Mouse (Mus musculus): Measurements from ENCODE around the gene Vwa2. TPM values are rescaled to one million over a fixed set of nuclear protein-coding genes. Genes with fewer than 3 reads are reported as not detected.

Vwa2 gene
- polyA plus RNA-seq, 2 experiments = 4.3 to 5.9 TPM

DNA sequence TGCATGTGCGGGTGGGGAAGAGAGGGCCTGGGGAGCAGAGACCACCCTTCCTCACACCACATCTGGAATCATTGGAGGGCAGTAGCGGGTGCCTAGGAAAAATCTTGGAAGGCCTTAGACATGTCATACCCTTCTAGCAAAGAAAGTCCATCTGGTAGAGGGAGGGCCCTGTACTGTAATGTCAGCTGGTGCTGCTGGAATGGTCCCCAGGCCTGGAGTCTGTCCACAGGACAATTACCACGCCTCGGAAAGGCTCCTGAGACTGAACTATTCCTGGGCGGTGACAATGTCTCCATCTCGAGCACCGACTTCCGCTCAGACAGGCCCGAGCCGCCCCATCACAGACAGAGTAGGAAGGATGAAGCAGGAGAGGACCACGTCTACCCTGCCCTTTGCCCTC, 66.5 kb downstream of the Vwa2 start:
- Histone ChIP-seq H3K4me2 (replicated peaks; ENCODE audit: low read depth, low read length, severe bottlenecking) (no peak overlapping the region), H3K36me3 (ENCODE audit: control insufficient read depth, insufficient read depth, low read length) (no peaks in the 10 kb centered on the region), H3K27me3 (ENCODE audit: control insufficient read depth, insufficient read depth, low read length) (no peaks in the 10 kb centered on the region), H3K9ac (ENCODE audit: low read depth, low read length, severe bottlenecking) (no peak overlapping the region), H3K4me1 (ENCODE audit: control insufficient read depth, insufficient read depth, low read length) (peaks cover under 1% of the 10 kb centered on the region; the same call in 1 of the 2 replicates), H3K27ac (replicated peaks; ENCODE audit: low read depth, low read length) (no peak overlapping the region), H3K4me3 (replicated peaks; ENCODE audit: low read length) (no peak overlapping the region), H3K9me3 (ENCODE audit: control insufficient read depth, low read length) (no peaks in the 10 kb centered on the region)
- ATAC-seq (ENCODE audit: low FRiP score, low read depth) (no peak), DNase-seq (ENCODE audit: low spot score) (no peak)
- no peak for TF ChIP-seq POLR2A (IDR thresholded peaks at IDR 0.05; ENCODE audit: borderline replicate concordance, extremely low read depth, insufficient read depth, insufficient read length)
- WGBS = 83% methylated on average over 11 of the region's 11 CpGs

DNA sequence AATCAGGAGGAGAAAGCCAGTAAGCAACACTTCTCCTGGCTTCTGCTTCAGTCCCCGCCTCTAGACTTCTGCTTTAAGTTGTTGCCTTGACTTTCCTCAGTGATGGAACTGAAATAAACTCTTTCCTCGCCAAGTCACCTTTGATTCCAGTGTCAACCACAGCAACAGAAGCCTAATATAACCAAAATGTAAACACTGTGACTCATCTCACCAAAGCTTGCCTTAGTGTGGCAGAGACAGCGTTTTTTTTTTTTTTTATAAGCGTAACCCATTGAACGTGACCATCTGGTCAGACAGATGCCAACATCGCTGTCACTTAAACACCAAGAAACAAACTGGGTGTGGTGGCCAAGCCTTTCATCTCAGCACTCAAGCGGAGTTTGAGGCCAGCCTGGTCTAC, 68.2 kb downstream of the Vwa2 start:
- WGBS = 92% methylated on average over 7 of the region's 7 CpGs
- H3K36me3 ChIP-seq (ENCODE audit: control insufficient read depth, insufficient read depth, low read length) = no peaks in the 10 kb centered on the region

DNA sequence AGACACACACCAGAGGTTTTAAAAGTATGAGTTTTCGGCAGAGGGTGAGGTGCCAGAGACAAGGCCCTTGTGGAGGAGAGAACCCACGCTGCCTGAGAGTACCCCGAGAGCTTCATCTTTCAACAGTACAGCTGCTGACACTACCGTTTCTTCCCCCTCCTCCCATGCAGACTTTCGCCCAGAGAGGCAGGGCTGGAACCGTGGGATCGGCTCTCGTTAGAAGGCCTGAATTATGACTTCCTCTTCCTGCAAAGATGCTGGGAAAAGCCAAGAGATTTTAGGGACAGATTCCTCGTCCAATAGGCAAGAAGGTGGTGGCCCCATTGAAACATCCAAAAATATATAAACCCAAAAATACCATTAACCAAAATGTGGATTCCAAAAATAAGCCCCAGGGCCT, 70.2 kb downstream of the Vwa2 start:
- Histone ChIP-seq H3K9me3 (ENCODE audit: control insufficient read depth, low read length) (no peaks in the 10 kb centered on the region), H3K27ac (replicated peaks; ENCODE audit: low read depth, low read length) (no peak overlapping the region), H3K4me2 (replicated peaks; ENCODE audit: low read depth, low read length, severe bottlenecking) (no peak overlapping the region), H3K36me3 (ENCODE audit: control insufficient read depth, insufficient read depth, low read length) (no peaks in the 10 kb centered on the region), H3K9ac (ENCODE audit: low read depth, low read length, severe bottlenecking) (no peak overlapping the region), H3K4me3 (replicated peaks; ENCODE audit: low read length) (no peak overlapping the region), H3K4me1 (ENCODE audit: control insufficient read depth, insufficient read depth, low read length) (peaks cover 6% of the 10 kb centered on the region; the same call in 1 of the 2 replicates), H3K27me3 (ENCODE audit: control insufficient read depth, insufficient read depth, low read length) (no peaks in the 10 kb centered on the region)
- ATAC-seq (ENCODE audit: low FRiP score, low read depth) (no peak), DNase-seq (ENCODE audit: low spot score) (no peak)
- WGBS = 33% methylated on average over 9 of the region's 9 CpGs
- TF ChIP-seq POLR2A (IDR thresholded peaks at IDR 0.05; ENCODE audit: borderline replicate concordance, extremely low read depth, insufficient read depth, insufficient read length) = no peak

More for the DNA sequence above, 68.2 kb downstream of the Vwa2 start:
- no peak overlapping the region for H3K27ac ChIP-seq (replicated peaks; ENCODE audit: low read depth, low read length)
- no peak for ATAC-seq (ENCODE audit: low FRiP score, low read depth)
- H3K9me3 ChIP-seq (ENCODE audit: control insufficient read depth, low read length) = no peaks in the 10 kb centered on the region
- no peak overlapping the region for H3K4me3 ChIP-seq (replicated peaks; ENCODE audit: low read length)
- H3K4me1 ChIP-seq (ENCODE audit: control insufficient read depth, insufficient read depth, low read length) = peaks cover 6% of the 10 kb centered on the region; the same call in 1 of the 2 replicates
- DNase-seq (ENCODE audit: low spot score) = no peak
- H3K9ac ChIP-seq (ENCODE audit: low read depth, low read length, severe bottlenecking) = no peak overlapping the region
- TF ChIP-seq POLR2A (IDR thresholded peaks at IDR 0.05; ENCODE audit: borderline replicate concordance, extremely low read depth, insufficient read depth, insufficient read length) = no peak
- no peak overlapping the region for H3K4me2 ChIP-seq (replicated peaks; ENCODE audit: low read depth, low read length, severe bottlenecking)
- H3K27me3 ChIP-seq (ENCODE audit: control insufficient read depth, insufficient read depth, low read length) = no peaks in the 10 kb centered on the region

DNA sequence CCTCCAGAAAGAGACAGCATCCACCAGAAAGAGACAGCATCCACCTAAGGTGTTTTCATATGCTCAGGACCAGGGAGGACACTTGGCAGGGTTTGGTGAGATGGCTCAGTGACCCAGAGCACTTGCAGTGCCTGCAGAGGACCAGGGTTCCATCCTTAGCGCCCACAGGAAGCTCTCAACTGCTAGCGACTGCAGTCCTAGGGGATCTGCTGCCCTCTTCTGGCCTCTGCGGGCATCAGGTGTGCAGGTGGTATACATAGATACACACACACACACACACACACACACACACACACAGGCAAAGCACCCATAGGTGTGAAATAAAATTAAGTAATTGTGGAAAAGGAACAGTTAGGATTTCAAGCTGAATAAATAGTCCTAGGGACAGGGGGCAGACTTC, 70.8 kb downstream of the Vwa2 start:
- no peak overlapping the region for H3K4me3 ChIP-seq (replicated peaks; ENCODE audit: low read length)
- ATAC-seq (ENCODE audit: low FRiP score, low read depth) (no peak), DNase-seq (ENCODE audit: low spot score) (no peak)
- H3K9me3 ChIP-seq (ENCODE audit: control insufficient read depth, low read length) = no peaks in the 10 kb centered on the region
- 96% methylated on average over 3 of the region's 3 CpGs for WGBS
- H3K27ac ChIP-seq (replicated peaks; ENCODE audit: low read depth, low read length) = no peak overlapping the region
- H3K4me1 ChIP-seq (ENCODE audit: control insufficient read depth, insufficient read depth, low read length) = peaks cover 6% of the 10 kb centered on the region; the same call in 1 of the 2 replicates
- no peak for TF ChIP-seq POLR2A (IDR thresholded peaks at IDR 0.05; ENCODE audit: borderline replicate concordance, extremely low read depth, insufficient read depth, insufficient read length)
- H3K4me2 ChIP-seq (replicated peaks; ENCODE audit: low read depth, low read length, severe bottlenecking) = no peak overlapping the region
- no peak overlapping the region for H3K9ac ChIP-seq (ENCODE audit: low read depth, low read length, severe bottlenecking)
- H3K27me3 ChIP-seq (ENCODE audit: control insufficient read depth, insufficient read depth, low read length) = no peaks in the 10 kb centered on the region
- H3K36me3 ChIP-seq (ENCODE audit: control insufficient read depth, insufficient read depth, low read length) = no peaks in the 10 kb centered on the region

DNA sequence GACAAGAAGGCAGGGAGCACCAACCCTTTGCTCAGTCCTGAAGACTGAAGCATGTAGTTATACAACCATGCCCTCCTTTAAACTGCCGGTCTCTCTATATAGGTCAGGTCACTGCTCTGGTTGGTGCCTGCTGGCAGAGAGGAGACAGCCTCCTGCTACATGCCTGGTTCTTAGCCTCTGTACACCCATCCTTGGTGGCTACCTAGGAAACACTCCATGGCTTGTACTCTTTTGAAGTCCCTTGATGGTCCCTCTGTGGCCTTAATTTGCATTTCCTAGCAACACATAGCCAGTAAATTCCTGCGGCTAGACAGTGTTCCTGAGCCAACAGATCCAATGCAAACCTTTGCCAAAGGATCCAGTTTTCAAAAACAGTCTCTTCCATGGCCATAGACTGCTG, 71.6 kb downstream of the Vwa2 start:
- Histone ChIP-seq H3K27ac (replicated peaks; ENCODE audit: low read depth, low read length) (no peak overlapping the region; the same call in 1 of the 2 replicates), H3K27me3 (ENCODE audit: control insufficient read depth, insufficient read depth, low read length) (no peaks in the 10 kb centered on the region), H3K36me3 (ENCODE audit: control insufficient read depth, insufficient read depth, low read length) (no peaks in the 10 kb centered on the region), H3K4me3 (replicated peaks; ENCODE audit: low read length) (no peak overlapping the region), H3K4me2 (replicated peaks; ENCODE audit: low read depth, low read length, severe bottlenecking) (no peak overlapping the region), H3K9me3 (ENCODE audit: control insufficient read depth, low read length) (no peaks in the 10 kb centered on the region), H3K4me1 (ENCODE audit: control insufficient read depth, insufficient read depth, low read length) (peaks cover 6% of the 10 kb centered on the region; the same call in 1 of the 2 replicates), H3K9ac (ENCODE audit: low read depth, low read length, severe bottlenecking) (no peak overlapping the region)
- DNase-seq (ENCODE audit: low spot score) = peak; percentile 28
- ATAC-seq (ENCODE audit: low FRiP score, low read depth) = no peak
- TF ChIP-seq POLR2A (IDR thresholded peaks at IDR 0.05; ENCODE audit: borderline replicate concordance, extremely low read depth, insufficient read depth, insufficient read length) = no peak
- 60% methylated on average over 2 of the region's 2 CpGs for WGBS

DNA sequence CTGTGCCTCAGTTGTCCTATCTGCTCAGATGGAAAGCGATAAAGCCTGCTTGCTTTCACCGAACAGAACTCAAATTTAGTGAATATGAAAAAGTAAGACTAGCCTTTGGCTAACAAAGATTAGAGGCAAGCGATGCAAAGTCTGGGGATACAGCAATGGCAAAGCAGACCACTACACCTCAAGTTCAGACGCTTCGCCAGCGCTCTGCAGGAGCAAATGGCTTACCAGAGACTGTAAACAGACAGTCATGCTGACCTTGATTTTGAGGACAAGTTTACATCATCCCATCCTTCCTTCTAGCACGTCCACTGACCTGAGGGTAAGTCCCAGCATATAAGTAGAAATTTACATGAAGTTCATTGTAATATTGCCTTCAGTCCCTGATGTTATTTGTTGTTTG, 72.2 kb downstream of the Vwa2 start:
- DNase-seq (ENCODE audit: low spot score) = no peak
- Histone ChIP-seq H3K4me1 (ENCODE audit: control insufficient read depth, insufficient read depth, low read length) (peaks cover 6% of the 10 kb centered on the region; the same call in 1 of the 2 replicates), H3K9ac (ENCODE audit: low read depth, low read length, severe bottlenecking) (no peak overlapping the region), H3K36me3 (ENCODE audit: control insufficient read depth, insufficient read depth, low read length) (no peaks in the 10 kb centered on the region), H3K9me3 (ENCODE audit: control insufficient read depth, low read length) (no peaks in the 10 kb centered on the region), H3K4me2 (replicated peaks; ENCODE audit: low read depth, low read length, severe bottlenecking) (no peak overlapping the region), H3K27me3 (ENCODE audit: control insufficient read depth, insufficient read depth, low read length) (no peaks in the 10 kb centered on the region), H3K4me3 (replicated peaks; ENCODE audit: low read length) (no peak overlapping the region), H3K27ac (replicated peaks; ENCODE audit: low read depth, low read length) (no peak overlapping the region; the same call in 1 of the 2 replicates)
- TF ChIP-seq POLR2A (IDR thresholded peaks at IDR 0.05; ENCODE audit: borderline replicate concordance, extremely low read depth, insufficient read depth, insufficient read length) = no peak
- ATAC-seq (ENCODE audit: low FRiP score, low read depth) = no peak
- 89% methylated on average over 7 of the region's 7 CpGs for WGBS
